Mouse (Mus musculus) G1E-ER4 (cell line): Measurements from ENCODE around the gene Sdk2. TPM values are rescaled to one million over a fixed set of nuclear protein-coding genes. Genes with fewer than 3 reads are reported as not detected.

Experiments
- GATA1 ChIP-seq: IDR thresholded peaks from one replicate; pipeline ENCODE4 v1.8.0; 2012; ENCODE audit warnings: low read length, inconsistent platforms
- polyA plus RNA-seq: library from polyadenylated mRNA; stranded (reverse); fragments of >175 nt; gene quantifications from 2 replicates; pipeline ENCODE4 v1.2.3, GENCODE M21; 2012

Gene Sdk2
- polyA plus RNA-seq, 1 experiment: 0.01 TPM

- no peak for TF ChIP-seq GATA1
Observed at GRCm38 (mm10) chr11:114056351-114056750, 10.5 kb downstream of the Sdk2 start.

GRCm38 (mm10) chr11:114054581-114055315, 12.1 kb downstream of the Sdk2 start:
- TF ChIP-seq GATA1: no peak

- TF ChIP-seq GATA1: no peak
Observed at GRCm38 (mm10) chr11:114051361-114051760, 15.5 kb downstream of the Sdk2 start.

- no peak for TF ChIP-seq GATA1
Observed at GRCm38 (mm10) chr11:114050511-114050910, 16.3 kb downstream of the Sdk2 start.

- no peak for TF ChIP-seq GATA1
Observed at GRCm38 (mm10) chr11:114047887-114048331, 18.9 kb downstream of the Sdk2 start.

GRCm38 (mm10) chr11:114046927-114047326, 19.9 kb downstream of the Sdk2 start:
- TF ChIP-seq GATA1: no peak

- no peak for TF ChIP-seq GATA1
Observed at GRCm38 (mm10) chr11:114044373-114044772, 22.5 kb downstream of the Sdk2 start.

- no peak for TF ChIP-seq GATA1
Observed at GRCm38 (mm10) chr11:114043530-114043929, 23.3 kb downstream of the Sdk2 start.

GRCm38 (mm10) chr11:114040391-114041035, 26.3 kb downstream of the Sdk2 start:
- no peak for TF ChIP-seq GATA1

- TF ChIP-seq GATA1: no peak
Observed at GRCm38 (mm10) chr11:114038036-114038435, 28.8 kb downstream of the Sdk2 start.

GRCm38 (mm10) chr11:114031491-114031890, 35.4 kb downstream of the Sdk2 start:
- TF ChIP-seq GATA1: no peak

GRCm38 (mm10) chr11:114030214-114030613, 36.6 kb downstream of the Sdk2 start:
- TF ChIP-seq GATA1: no peak

GRCm38 (mm10) chr11:114028512-114028911, 38.3 kb downstream of the Sdk2 start:
- no peak for TF ChIP-seq GATA1

- TF ChIP-seq GATA1: no peak
Observed at GRCm38 (mm10) chr11:114028021-114028420, 38.8 kb downstream of the Sdk2 start.

- TF ChIP-seq GATA1: no peak
Observed at GRCm38 (mm10) chr11:114025056-114025455, 41.8 kb downstream of the Sdk2 start.

GRCm38 (mm10) chr11:114023965-114024364, 42.9 kb downstream of the Sdk2 start:
- no peak for TF ChIP-seq GATA1

GRCm38 (mm10) chr11:114022166-114022565, 44.7 kb downstream of the Sdk2 start:
- TF ChIP-seq GATA1: no peak

- TF ChIP-seq GATA1: no peak
Observed at GRCm38 (mm10) chr11:114019087-114019486, 47.8 kb downstream of the Sdk2 start.
